Mouse (Mus musculus) liver, embryonic 11.5 days (tissue): ENCODE data around the gene Rd3l. TPM values are rescaled to one million over a fixed set of nuclear protein-coding genes. Genes with fewer than 3 reads are reported as not detected.

ENCODE experiments used
- ATAC-seq: fragments of 200-750 bp; cut with Nextera tagmentation; replicated peaks from 2 replicates; pipeline ENCODE4 v1.8.0; 2017; ENCODE audit warnings: moderate number of reproducible peaks, mild to moderate bottlenecking, moderate TSS enrichment, moderate library complexity; ENCODE audit not compliant: low FRiP score
- DNase-seq: peaks from one replicate; pipeline ENCODE4 v3.0.0-alpha.2; 2017; ENCODE audit warnings: low spot score
- H3K27ac ChIP-seq: fragments of 300-500 bp; sonication (generic); 2 replicates; pipeline ENCODE4 v1.5.1; 2014; ENCODE audit warnings: mild to moderate bottlenecking, low read depth, low read length, control low read depth
- H3K27me3 ChIP-seq: fragments of 300-500 bp; sonication (generic); replicated peaks from 2 replicates; pipeline ENCODE4 v1.6.1; 2014; ENCODE audit warnings: low read length, mixed read lengths; ENCODE audit not compliant: control insufficient read depth, insufficient read depth
- H3K36me3 ChIP-seq: fragments of 300-500 bp; sonication (generic); 2 replicates; pipeline ENCODE4 v1.6.1; 2014; ENCODE audit warnings: mild to moderate bottlenecking, low read length, moderate library complexity, mixed read lengths; ENCODE audit not compliant: control insufficient read depth, insufficient read depth
- H3K4me1 ChIP-seq: fragments of 300-500 bp; sonication (generic); replicated peaks from 2 replicates; pipeline ENCODE4 v1.6.1; 2014; ENCODE audit warnings: low read length, mixed read lengths; ENCODE audit not compliant: control insufficient read depth, insufficient read depth
- H3K4me2 ChIP-seq: fragments of 300-500 bp; sonication (generic); 2 replicates; pipeline ENCODE4 v1.6.1; 2014; ENCODE audit warnings: mild to moderate bottlenecking, control low read depth, moderate library complexity
- H3K4me3 ChIP-seq: fragments of 300-500 bp; sonication (generic); 2 replicates; pipeline ENCODE4 v1.5.1; 2014; ENCODE audit warnings: low read depth, low read length, control low read depth
- H3K9ac ChIP-seq: fragments of 300-500 bp; sonication (generic); 2 replicates; pipeline ENCODE4 v1.6.1; 2014; ENCODE audit warnings: low read depth, low read length, control low read depth
- H3K9me3 ChIP-seq: fragments of 300-500 bp; sonication (generic); 2 replicates; pipeline ENCODE4 v1.6.1; 2016; ENCODE audit warnings: low read length, inconsistent platforms, mixed read lengths; ENCODE audit not compliant: control insufficient read depth
- WGBS: fragments of 180-500 bp; shearing (Covaris S2); extraction: QIAGEN DNeasy Blood & Tissue Kit; methylation state at CpG from one replicate; pipeline ENCODE4 v1.1.7; 2014; 5-methylcytosine and 5-hydroxymethylcytosine counted together
- polyA plus RNA-seq: library from polyadenylated mRNA; unstranded; fragments of >200 nt; fragmentation: Nextera tagmentation; extraction: Ambion mirVana; gene quantifications from 2 replicates; pipeline ENCODE4 v1.2.1, GENCODE M21; 2014

Gene Rd3l
- not detected in 2 replicates for polyA plus RNA-seq

DNA sequence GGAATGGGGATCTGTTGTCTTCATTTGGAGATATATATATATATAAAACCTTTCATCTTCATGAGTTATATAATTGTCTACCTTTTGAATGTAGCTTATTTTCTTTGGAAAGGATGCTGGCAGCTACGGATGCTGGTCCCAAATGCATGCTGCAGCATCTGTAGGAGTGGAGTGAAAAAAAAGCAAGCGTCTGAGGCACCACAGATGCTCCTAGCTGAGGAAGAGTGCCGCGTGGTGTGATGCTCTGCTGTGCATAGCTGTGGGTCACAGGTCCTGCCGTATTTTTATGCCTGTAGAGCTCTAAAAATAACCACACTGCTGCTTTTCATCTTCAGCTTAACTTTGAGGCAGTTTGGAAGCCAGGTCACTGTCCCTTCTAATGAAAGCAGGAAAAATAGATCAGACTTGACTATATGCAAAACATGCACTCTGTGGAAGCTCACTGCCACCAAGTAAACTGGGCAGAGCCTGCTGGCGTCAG, at the start of gene Rd3l:
Rd3l (minus strand) TSS at position 431 of the 481 bp plus-strand sequence.
- ATAC-seq, result no peak
- no peaks in the 10 kb centered on the region for H3K4me1 ChIP-seq
- no peak within 1 kb of the TSS for H3K9ac ChIP-seq
- DNase-seq, result no peak
- no peak within 1 kb of the TSS for H3K4me3 ChIP-seq
- no peaks in the 10 kb centered on the region for H3K27me3 ChIP-seq
- no peak within 1 kb of the TSS for H3K4me2 ChIP-seq
- WGBS, result 66% methylated on average over 6 of the region's 6 CpGs
- no peaks in the 10 kb centered on the region for H3K36me3 ChIP-seq
- H3K9me3 ChIP-seq, result no peaks in the 10 kb centered on the region
- no peak within 1 kb of the TSS for H3K27ac ChIP-seq

DNA sequence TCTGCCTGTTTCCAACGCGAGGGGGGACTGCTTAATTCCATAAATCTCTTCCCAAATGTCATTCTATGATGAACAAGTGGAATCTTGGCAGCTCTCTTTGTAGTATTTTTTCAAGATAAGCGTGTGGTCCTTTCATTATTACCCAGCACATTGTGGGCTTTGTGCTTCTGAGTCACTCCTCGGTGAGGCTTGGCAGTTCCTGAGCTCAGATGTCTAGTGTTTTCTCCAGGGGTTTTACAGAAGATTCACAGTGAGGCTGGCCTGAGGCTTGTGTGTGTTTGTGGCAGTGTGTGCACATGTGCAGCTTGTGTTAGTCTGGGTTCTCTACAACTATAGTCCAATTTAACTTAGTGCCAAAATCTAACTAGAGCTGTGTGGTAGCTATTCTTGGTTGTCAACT, 46.3 kb upstream of the Rd3l start:
- Histone ChIP-seq H3K27ac (no peak overlapping the region), H3K9ac (no peak overlapping the region), H3K4me1 (no peaks in the 10 kb centered on the region), H3K27me3 (no peaks in the 10 kb centered on the region), H3K9me3 (peaks cover 2% of the 10 kb centered on the region; the same call in 1 of the 2 replicates), H3K36me3 (no peaks in the 10 kb centered on the region), H3K4me3 (no peak overlapping the region), H3K4me2 (no peak overlapping the region)
- WGBS, result 70% methylated on average over 4 of the region's 4 CpGs
- no peak for ATAC-seq
- DNase-seq, result no peak

DNA sequence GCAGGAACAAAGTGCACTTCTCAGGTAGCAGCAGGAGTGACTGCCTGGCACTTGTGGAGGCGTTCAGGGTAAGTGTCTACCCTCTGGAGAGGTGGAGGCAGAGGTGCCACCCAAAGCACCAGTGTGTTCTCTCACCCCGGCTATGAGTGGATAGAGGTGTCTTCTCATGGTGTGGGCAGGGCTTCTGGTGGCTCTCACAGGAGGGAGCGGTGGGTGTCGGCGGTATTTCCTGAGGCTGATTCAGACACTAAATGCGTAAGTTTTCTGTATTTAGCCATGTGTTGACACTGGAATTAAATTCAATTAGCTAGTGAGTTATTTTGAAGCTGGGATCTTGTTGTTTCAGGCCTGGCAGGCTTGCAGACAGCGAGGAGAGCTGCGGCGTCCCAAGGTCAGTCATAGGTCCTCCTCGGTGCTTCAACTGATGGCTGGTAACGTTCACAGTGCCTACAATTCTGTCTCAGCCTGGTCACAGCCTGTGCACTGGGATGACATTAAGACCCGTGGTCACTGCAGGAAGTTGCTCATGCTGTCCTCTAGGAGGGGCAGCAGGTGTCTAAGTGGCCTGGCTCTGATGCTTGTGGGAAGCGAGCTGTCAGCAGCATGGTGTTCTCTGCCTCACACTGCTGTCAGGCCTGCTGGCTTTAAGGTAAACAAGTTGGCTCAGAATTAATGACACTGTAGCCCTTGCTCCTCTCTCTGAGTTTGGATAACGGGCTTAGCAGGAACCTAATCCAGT, 45.0 kb upstream of the Rd3l start:
- H3K4me1 ChIP-seq, result no peaks in the 10 kb centered on the region
- H3K27ac ChIP-seq, result no peak overlapping the region
- peaks cover 5% of the 10 kb centered on the region; the same call in 1 of the 2 replicates for H3K9me3 ChIP-seq
- no peak overlapping the region for H3K4me3 ChIP-seq
- H3K4me2 ChIP-seq, result no peak overlapping the region
- H3K9ac ChIP-seq, result no peak overlapping the region
- H3K27me3 ChIP-seq, result no peaks in the 10 kb centered on the region
- H3K36me3 ChIP-seq, result no peaks in the 10 kb centered on the region
- ATAC-seq, result no peak
- 71% methylated on average over 14 of the region's 14 CpGs for WGBS
- no peak for DNase-seq

DNA sequence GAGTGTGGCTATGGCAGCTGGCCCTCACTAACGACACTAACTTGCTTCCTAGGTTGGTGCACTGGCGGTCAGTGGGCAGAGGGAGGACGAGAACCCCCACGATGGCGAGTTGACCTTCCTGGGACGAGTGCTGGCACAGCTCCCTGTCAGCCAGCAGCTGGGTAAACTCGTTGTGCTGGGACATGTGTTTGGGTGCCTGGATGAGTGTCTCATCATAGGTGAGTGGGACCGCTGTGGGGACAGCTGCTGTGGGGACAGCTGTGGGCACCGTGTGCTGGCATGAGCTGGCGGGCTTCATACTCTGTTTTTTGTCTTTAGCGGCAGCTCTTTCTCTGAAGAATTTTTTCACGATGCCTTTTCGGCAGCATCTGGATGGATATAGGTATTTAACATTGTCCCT, 44.3 kb upstream of the Rd3l start:
- H3K9ac ChIP-seq, result no peak overlapping the region
- 84% methylated on average over 13 of the region's 13 CpGs for WGBS
- no peaks in the 10 kb centered on the region for H3K27me3 ChIP-seq
- ATAC-seq, result no peak
- H3K36me3 ChIP-seq, result no peaks in the 10 kb centered on the region
- H3K4me1 ChIP-seq, result no peaks in the 10 kb centered on the region
- no peak overlapping the region for H3K27ac ChIP-seq
- no peak for DNase-seq
- no peak overlapping the region for H3K4me3 ChIP-seq
- peaks cover 5% of the 10 kb centered on the region; the same call in 1 of the 2 replicates for H3K9me3 ChIP-seq
- no peak overlapping the region for H3K4me2 ChIP-seq

DNA sequence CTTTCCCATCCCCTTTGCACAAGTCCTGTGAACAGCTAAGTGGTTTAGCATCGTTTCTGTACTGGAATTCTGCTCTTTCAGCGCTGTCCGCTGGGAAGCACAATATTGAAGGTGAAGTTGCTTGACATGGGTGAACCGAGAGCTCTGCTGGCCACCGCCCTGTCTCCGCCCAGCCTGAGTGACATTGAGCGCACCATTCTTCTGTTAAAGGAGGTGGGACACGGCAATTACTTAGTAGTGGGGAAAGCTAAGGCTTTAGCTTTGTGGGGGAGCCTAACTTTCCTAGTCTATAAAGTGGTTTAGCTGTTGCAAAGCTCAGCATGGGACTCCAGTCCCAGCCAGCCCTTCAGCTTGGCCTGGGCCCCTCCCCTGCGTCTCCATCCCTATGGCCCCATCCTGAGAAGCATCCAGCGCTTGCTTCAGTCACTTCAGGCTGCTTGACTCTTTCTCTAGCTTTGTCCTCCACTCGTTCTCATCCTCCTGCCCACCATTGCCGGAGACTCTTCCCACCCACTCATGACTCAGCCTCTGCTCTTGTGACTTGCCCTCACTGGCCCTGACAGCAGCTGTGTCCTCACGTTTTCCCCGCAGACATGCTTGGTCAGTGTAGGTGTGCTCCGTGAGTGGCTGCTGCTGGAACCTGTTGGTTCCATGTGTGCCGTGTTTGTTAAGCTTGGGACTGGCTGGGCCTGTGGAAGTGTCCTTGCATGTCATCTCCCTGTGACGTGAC, 43.6 kb upstream of the Rd3l start:
- WGBS, result 79% methylated on average over 17 of the region's 17 CpGs
- no peak for ATAC-seq
- no peak for DNase-seq
- Histone ChIP-seq H3K9me3 (peaks cover 5% of the 10 kb centered on the region; the same call in 1 of the 2 replicates), H3K27ac (no peak overlapping the region), H3K4me1 (no peaks in the 10 kb centered on the region), H3K9ac (no peak overlapping the region), H3K36me3 (no peaks in the 10 kb centered on the region), H3K4me3 (no peak overlapping the region), H3K27me3 (no peaks in the 10 kb centered on the region), H3K4me2 (no peak overlapping the region)

DNA sequence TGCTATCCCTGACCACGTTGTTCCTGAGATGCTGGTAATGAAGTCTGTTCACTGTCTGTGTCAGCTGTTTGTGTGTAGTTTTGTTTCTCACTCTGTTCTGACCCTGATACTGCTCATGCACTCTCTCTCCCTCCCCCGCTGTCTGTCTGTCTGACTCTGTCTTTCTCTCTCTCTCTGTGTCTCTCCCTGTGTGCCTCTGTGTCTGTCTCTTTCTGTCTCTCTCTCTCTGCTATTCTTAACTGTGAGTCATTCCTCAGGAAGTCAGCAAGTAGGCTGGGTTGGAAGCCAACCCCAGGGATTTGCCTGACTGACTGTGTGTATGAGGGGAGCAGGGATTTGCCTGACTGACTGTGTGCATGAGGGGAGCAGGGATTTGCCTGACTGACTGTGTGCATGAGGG, 42.2 kb upstream of the Rd3l start:
- H3K9ac ChIP-seq, result no peak overlapping the region
- H3K27me3 ChIP-seq, result no peaks in the 10 kb centered on the region
- WGBS, result 84% methylated on average over 2 of the region's 2 CpGs
- no peak overlapping the region for H3K4me2 ChIP-seq
- H3K36me3 ChIP-seq, result no peaks in the 10 kb centered on the region
- H3K9me3 ChIP-seq, result peaks cover 5% of the 10 kb centered on the region; the same call in 1 of the 2 replicates
- H3K4me1 ChIP-seq, result no peaks in the 10 kb centered on the region
- ATAC-seq (no peak), DNase-seq (no peak)
- H3K27ac ChIP-seq, result no peak overlapping the region
- no peak overlapping the region for H3K4me3 ChIP-seq

DNA sequence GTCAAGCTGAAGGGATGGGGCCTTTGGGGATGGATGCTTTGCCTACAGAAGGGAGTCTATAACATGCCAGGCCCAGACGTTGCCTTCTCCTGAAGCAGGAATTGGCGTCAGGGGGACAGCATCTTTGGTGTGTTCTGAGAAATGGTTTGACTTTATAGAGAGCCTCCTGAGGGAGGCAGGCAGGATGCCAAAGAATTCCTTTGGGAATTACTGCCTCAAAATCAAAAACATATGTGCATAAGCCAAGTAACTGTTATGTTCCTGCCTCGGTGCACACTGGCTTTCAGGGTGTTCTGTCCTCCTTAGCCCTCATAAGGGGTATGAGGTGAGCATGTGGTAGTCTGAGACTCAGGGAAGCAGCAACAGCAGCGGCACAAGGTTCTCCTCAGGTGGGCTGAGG, 35.2 kb upstream of the Rd3l start:
- no peak overlapping the region for H3K27ac ChIP-seq
- whole genome bisulfite sequencing, result 78% methylated on average over 4 of the region's 4 CpGs
- H3K4me3 ChIP-seq, result no peak overlapping the region
- H3K27me3 ChIP-seq, result no peaks in the 10 kb centered on the region
- H3K36me3 ChIP-seq, result no peaks in the 10 kb centered on the region
- H3K9me3 ChIP-seq, result no peaks in the 10 kb centered on the region
- no peak overlapping the region for H3K9ac ChIP-seq
- DNase-seq (no peak), ATAC-seq (no peak)
- no peaks in the 10 kb centered on the region for H3K4me1 ChIP-seq
- no peak overlapping the region for H3K4me2 ChIP-seq

DNA sequence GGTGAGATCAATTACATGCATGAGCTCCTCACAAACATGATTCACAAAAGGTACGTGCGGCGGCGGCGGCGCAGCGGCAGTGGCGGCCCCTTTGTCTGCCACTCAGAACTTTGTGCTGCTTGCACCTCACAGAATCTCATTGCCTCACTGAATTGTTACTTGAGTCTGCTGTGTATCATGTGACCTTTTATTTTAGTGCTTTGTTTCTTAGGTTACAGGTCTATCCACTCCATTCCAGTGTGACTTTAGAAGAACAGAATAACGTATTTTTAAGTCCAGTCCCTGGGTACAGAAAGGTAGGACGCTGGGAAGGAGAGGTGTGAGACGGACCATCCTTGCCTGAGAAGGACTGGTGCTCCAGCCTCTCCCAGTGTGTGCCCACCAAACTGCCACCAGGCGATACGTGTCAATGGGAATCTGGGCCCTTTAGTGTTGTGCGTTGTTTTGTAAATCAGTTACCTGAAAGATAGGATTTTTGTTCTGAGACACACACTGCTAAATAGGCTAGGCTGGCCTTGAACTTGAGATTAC, 32.2 kb upstream of the Rd3l start:
- no peak overlapping the region for H3K4me2 ChIP-seq
- H3K9me3 ChIP-seq, result no peaks in the 10 kb centered on the region
- no peak overlapping the region for H3K9ac ChIP-seq
- 46% methylated on average over 14 of the region's 14 CpGs for WGBS
- DNase-seq, result no peak
- no peak overlapping the region for H3K4me3 ChIP-seq
- no peak overlapping the region for H3K27ac ChIP-seq
- H3K4me1 ChIP-seq, result no peaks in the 10 kb centered on the region
- H3K36me3 ChIP-seq, result no peaks in the 10 kb centered on the region
- H3K27me3 ChIP-seq, result no peaks in the 10 kb centered on the region
- ATAC-seq, result no peak; the same call in 1 of the 2 replicates
